Mouse (Mus musculus) liver, embryonic 14.5 days (tissue): ENCODE data around the gene Fam120a. TPM values are rescaled to one million over a fixed set of nuclear protein-coding genes. Genes with fewer than 3 reads are reported as not detected.

Source experiments
- ATAC-seq: fragments of 200-750 bp; cut with Nextera tagmentation; 2 replicates; pipeline ENCODE4 v1.8.0; 2017; ENCODE audit warnings: moderate number of reproducible peaks, mild to moderate bottlenecking, moderate library complexity; ENCODE audit not compliant: insufficient read depth
- DNase-seq, 3 experiments: peaks; one replicate each; pipeline ENCODE4 v3.0.0-alpha.2; 2012 to 2013; ENCODE audit warnings: low read depth in 3 of 3, low spot score in 3 of 3
- H3K27ac ChIP-seq: fragments of 300-500 bp; sonication (generic); 2 replicates; pipeline ENCODE4 v1.5.1; 2014; ENCODE audit warnings: moderate library complexity, mild to moderate bottlenecking, control low read depth, inconsistent platforms
- H3K27me3 ChIP-seq: fragments of 300-500 bp; sonication (generic); 2 replicates; pipeline ENCODE4 v1.6.1; 2014; ENCODE audit warnings: mild to moderate bottlenecking, low read length, moderate library complexity; ENCODE audit not compliant: control insufficient read depth, insufficient read depth
- H3K36me3 ChIP-seq: fragments of 300-500 bp; sonication (generic); replicated peaks from 2 replicates; pipeline ENCODE4 v1.6.1; 2014; ENCODE audit warnings: low read depth; ENCODE audit not compliant: control insufficient read depth, insufficient read depth
- H3K4me1 ChIP-seq, 2 experiments: fragments of 200-500 bp in 1 of 2; fragments of 300-500 bp in 1 of 2; sonication (generic) in 1 of 2; replicated peaks; 2 replicates each; pipeline ENCODE4 v1.6.1; 2012 to 2014; ENCODE audit warnings: antibody characterized with exemption in 1 of 2, inconsistent platforms in 1 of 2, low read length in 1 of 2; ENCODE audit not compliant: control insufficient read depth in 2 of 2, insufficient read depth in 2 of 2
- H3K4me2 ChIP-seq: fragments of 300-500 bp; sonication (generic); 2 replicates; pipeline ENCODE4 v1.6.1; 2014; ENCODE audit warnings: low read depth, mild to moderate bottlenecking, control low read depth, moderate library complexity
- H3K4me3 ChIP-seq, 2 experiments: fragments of 200-500 bp in 1 of 2; fragments of 300-500 bp in 1 of 2; sonication (generic) in 1 of 2; 2 replicates each; pipeline ENCODE4 v1.5.1; 2012 to 2014; ENCODE audit warnings: low read depth in 2 of 2, low read length in 2 of 2, mild to moderate bottlenecking in 2 of 2, control low read depth in 1 of 2, inconsistent platforms in 1 of 2, moderate library complexity in 1 of 2; ENCODE audit not compliant: insufficient read depth in 1 of 2
- H3K9ac ChIP-seq: fragments of 300-500 bp; sonication (generic); replicated peaks from 2 replicates; pipeline ENCODE4 v1.6.1; 2014; ENCODE audit warnings: mild to moderate bottlenecking, control low read depth, moderate library complexity
- H3K9me3 ChIP-seq: fragments of 300-500 bp; sonication (generic); 2 replicates; pipeline ENCODE4 v1.6.1; 2016; ENCODE audit warnings: low read length, mixed read lengths; ENCODE audit not compliant: control insufficient read depth
- CTCF ChIP-seq: IDR thresholded peaks from 2 replicates; pipeline ENCODE4 v1.5.1; 2016; ENCODE audit warnings: antibody characterized with exemption, low read depth, control low read depth
- EP300 ChIP-seq: IDR thresholded peaks from 2 replicates; pipeline ENCODE4 v1.6.1; 2016; ENCODE audit warnings: antibody characterized with exemption, low read depth
- WGBS: fragments of 180-500 bp; shearing (Covaris S2); extraction: QIAGEN DNeasy Blood & Tissue Kit; methylation state at CpG from one replicate; pipeline ENCODE4 v1.1.7; 2014; ENCODE audit not compliant: insufficient replicate concordance; 5-methylcytosine and 5-hydroxymethylcytosine counted together
- polyA plus RNA-seq, 2 experiments: library from polyadenylated mRNA; depleted of rRNA in 1 of 2; stranded (reverse) in 1 of 2; unstranded in 1 of 2; fragments of >200 nt; fragmentation: Nextera tagmentation in 1 of 2; extraction: Ambion mirVana in 1 of 2; gene quantifications; 2 replicates each; pipeline versions ENCODE4 v1.2.1 to v1.2.3; 2012 to 2014

Gene Fam120a
- 33.9 and 37.4 TPM in 2 replicates for polyA plus RNA-seq (2012; rRNA removed)
- polyA plus RNA-seq (2014; fragmentation: Nextera tagmentation; extraction: Ambion mirVana) = 19.1 and 23.2 TPM in 2 replicates

DNA sequence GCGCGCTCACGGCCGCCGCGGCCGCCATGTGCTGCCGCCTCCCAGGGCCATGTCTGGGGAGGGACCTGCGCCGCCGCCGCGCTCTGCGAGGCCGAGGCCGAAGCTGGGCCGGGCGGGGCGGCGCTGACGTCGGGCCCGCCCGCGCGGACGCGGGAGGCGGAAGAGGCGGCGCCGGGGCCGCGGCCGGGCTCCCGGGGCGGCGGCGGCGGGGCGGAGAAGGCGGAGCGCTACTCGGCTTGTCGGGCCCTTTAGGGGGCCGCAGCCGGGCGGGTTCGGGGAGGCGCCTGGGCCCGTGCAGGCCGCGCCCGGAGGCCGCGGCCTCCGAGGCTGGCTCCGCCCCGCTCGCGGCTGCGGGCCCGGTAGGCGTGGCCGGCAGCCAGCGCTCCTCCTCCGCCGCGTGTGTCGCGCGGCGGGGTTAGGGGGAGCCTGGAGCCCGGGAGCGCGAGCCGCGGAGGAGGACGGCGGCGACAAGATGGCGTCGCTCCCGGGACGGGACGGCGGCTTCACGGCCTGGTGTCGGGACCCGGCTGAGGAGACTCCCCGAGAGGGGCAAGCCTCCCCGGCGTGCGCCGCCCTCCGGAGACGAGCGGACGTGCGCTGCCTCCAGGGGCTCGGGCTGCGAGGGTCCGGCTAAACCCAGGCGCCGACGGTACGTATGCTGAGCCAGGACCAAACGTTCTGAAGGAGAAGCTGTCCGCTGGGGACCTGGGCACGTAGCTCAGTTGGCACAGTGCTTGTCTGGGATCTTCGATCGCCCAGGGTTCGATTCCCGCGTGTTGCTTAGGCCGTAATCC is at the start of gene Fam120a:
Gene Fam120a, minus strand, starts transcription at position 62 of the 794 bp plus-strand sequence.
- Histone ChIP-seq H3K9ac (peak within 1 kb of the TSS; percentile 87), H3K27me3 (no peaks in the 10 kb centered on the region), H3K4me1 (peaks cover 36 to 37% of the 10 kb centered on the region in 2 experiments), H3K4me3 (peak within 1 kb of the TSS; percentile 94 to 96), H3K9me3 (no peaks in the 10 kb centered on the region), H3K4me2 (peak within 1 kb of the TSS; percentile 92), H3K27ac (peak within 1 kb of the TSS; percentile 76), H3K36me3 (peaks cover 3% of the 10 kb centered on the region; the same call in 1 of the 2 replicates)
- TF ChIP-seq EP300 (no peak), CTCF (peak; percentile 49)
- DNase-seq = peak; percentile 78 to 80 (median 78)
- ATAC-seq = peak; percentile 92
- WGBS = 1% methylated on average over 92 of the region's 116 CpGs

DNA sequence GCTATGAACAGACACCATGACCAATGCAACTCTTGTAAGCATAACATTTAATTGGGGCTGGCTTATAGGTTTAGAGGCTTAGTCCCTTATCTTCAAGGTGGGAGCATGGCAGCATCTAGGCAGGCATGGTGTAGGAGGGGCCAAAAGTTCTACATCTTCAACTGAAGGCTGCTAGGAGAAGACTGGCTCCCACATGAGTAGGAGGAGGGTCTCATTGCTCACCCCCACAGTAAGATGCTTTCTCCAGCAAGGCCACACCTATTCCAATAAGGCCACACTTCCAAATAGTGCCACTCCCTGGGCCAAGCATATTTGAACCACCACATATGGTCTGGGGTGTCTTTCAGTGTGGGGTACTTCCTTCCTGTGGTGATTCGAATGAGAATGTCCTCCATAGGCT is 49.6 kb upstream of the Fam120a start:
- no peak overlapping the region for H3K9ac ChIP-seq
- H3K9me3 ChIP-seq = no peaks in the 10 kb centered on the region
- peaks cover 0 to 8% of the 10 kb centered on the region in 2 experiments; a peak in 2 of 4 replicates for H3K4me1 ChIP-seq
- ATAC-seq (no peak), DNase-seq (no peak)
- H3K27me3 ChIP-seq = no peaks in the 10 kb centered on the region
- H3K27ac ChIP-seq = no peak overlapping the region
- H3K4me3 ChIP-seq = no peak overlapping the region
- no peaks in the 10 kb centered on the region for H3K36me3 ChIP-seq
- TF ChIP-seq CTCF (no peak), EP300 (no peak)
- 67% methylated on average over 1 of the region's 1 CpGs for WGBS
- H3K4me2 ChIP-seq = no peak overlapping the region

DNA sequence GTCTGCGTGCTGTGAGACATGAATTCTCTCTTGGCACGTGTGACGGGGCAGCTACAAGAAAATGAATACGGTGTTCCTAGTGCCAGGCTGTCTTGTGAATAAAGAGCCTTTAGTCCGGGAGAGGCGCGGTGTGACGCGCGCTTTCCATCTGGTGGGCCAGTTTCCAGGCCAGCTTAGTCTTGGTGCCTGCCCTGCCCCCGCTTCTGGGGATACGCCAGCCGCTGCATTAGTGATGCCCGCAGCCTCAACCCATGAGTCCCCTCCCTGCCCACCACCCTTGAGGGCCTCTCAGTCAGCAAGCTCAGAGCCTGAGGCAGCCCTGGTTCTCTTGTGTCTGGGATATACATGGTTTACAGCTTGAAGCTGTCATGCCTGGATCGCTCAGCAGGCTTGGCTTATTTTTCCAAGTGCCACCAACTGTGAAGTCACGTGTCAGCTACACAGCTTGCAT is 48.5 kb upstream of the Fam120a start:
- Histone ChIP-seq H3K36me3 (no peaks in the 10 kb centered on the region), H3K27me3 (no peaks in the 10 kb centered on the region), H3K4me3 (peak overlapping the region in 1 of 2 experiments; percentile 18; a peak in 1 of 4 replicates), H3K4me2 (peak overlapping the region; percentile 48), H3K9ac (no peak overlapping the region), H3K27ac (no peak overlapping the region), H3K4me1 (peaks cover 0 to 8% of the 10 kb centered on the region in 2 experiments; a peak in 2 of 4 replicates), H3K9me3 (no peaks in the 10 kb centered on the region)
- no peak for ATAC-seq
- no peak for TF ChIP-seq CTCF
- no peak for TF ChIP-seq EP300
- WGBS = 32% methylated on average over 16 of the region's 16 CpGs
- no peak for DNase-seq

DNA sequence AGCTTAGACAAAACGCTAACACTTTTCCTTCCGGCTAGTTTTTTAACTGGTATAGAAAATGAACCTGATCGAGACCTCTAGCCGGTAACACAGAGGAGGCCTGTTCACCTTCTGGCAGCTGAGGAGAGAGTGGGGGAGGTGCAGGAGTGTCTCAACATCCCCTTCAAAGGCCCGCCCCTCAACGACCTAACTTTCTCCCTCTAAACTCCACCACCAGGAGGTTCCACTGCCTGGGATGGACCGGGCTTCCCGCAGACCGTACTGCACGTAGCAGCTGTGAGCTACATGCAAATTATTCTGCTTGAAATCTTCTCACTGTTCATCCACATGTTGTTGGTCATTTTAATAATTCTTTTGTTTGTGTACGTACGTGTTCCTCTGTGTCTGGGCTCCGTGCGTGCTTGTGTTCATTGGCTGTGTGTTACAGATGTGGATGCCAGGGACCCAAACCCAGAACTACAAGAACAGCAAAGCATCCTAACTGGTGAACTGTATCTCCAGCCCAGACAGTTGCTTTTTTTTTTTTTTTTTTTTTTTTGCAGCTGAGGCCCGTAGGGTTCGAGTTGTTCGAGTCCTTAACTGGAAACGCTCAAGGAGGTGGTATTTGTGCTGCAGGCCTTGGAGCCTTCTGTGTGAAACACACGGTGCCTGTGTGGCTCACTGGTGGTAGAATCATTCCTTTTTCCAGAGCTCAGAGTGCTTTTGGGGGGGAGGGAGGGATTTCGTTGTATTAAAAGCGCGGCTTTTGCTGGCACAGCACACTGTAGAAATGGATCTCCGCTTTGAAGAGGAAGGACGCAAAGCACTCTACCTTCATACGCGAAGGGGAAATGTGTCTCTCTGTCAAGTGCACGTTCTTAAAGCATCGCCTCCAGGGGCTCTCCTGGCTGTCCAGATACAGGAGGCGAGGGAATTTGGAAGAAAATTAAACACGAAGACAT is 47.8 kb upstream of the Fam120a start:
- Histone ChIP-seq H3K4me3 (peak overlapping the region in 1 of 2 experiments; percentile 29; a peak in 2 of 4 replicates), H3K9ac (0 out of 2 replicates have a peak overlapping the region, but pooled peaks have one; percentile 5), H3K4me1 (peaks cover 0 to 8% of the 10 kb centered on the region in 2 experiments; a peak in 2 of 4 replicates), H3K4me2 (peak overlapping the region; percentile 48), H3K27me3 (no peaks in the 10 kb centered on the region), H3K27ac (no peak overlapping the region), H3K36me3 (no peaks in the 10 kb centered on the region), H3K9me3 (no peaks in the 10 kb centered on the region)
- WGBS = 15% methylated on average over 30 of the region's 30 CpGs
- no peak for ATAC-seq
- TF ChIP-seq EP300 = no peak
- TF ChIP-seq CTCF = peak; percentile 34; the same call in 1 of the 2 replicates
- DNase-seq = no peak
